ENCODE assay signal across 19 mouse cellular contexts in the genomic region with DNA sequence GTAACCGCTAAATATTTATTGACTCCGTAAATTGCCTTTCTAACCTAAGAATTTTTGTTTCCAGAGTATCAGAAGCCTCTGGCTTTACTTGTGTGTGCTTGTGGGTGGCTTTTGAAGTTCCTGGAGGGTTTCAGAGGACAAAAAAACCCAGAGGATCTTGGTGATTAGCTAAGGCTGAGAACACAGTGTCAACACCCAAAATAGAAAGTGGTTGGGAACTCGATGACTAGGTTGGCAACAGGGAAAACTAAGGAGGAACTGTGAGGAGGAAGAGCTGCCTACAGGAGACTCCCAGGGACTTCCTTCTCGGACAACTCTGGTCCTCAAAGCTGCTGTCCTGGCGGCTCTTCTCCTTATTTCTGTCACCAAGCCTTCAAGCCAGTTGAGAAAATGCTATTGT. TPM values are rescaled to one million over a fixed set of nuclear protein-coding genes. Genes with fewer than 3 reads are reported as not detected.
"Had no signal": no experiment of that assay in that cellular context is flagged by ENCODE, and none has a peak within 500 bp of the region (broad histone marks: within the 10 kb centered on the region; RNA-seq: fewer than 3 reads in every experiment).

No protein-coding gene starts in this region.

- H3K27ac ChIP-seq: kidney, embryonic 15.5 days; liver, embryonic 13.5 days; midbrain, embryonic 10.5 days; midbrain, embryonic 13.5 days; neural tube, embryonic 13.5 days; stomach, embryonic 15.5 days had no signal

- H3K9me3 ChIP-seq: kidney, embryonic 15.5 days; liver, embryonic 13.5 days; midbrain, embryonic 10.5 days; midbrain, embryonic 13.5 days; neural tube, embryonic 13.5 days; stomach, embryonic 15.5 days had no signal

- H3K36me3 ChIP-seq: kidney, embryonic 15.5 days; liver, embryonic 13.5 days; midbrain, embryonic 10.5 days; midbrain, embryonic 13.5 days; neural tube, embryonic 13.5 days; stomach, embryonic 15.5 days had no signal

- ATAC-seq: intestine, postnatal 0 days; midbrain, embryonic 13.5 days; midbrain, embryonic 16.5 days had no signal

- DNase-seq: kidney, adult 2 months; kidney, postnatal 10 days; kidney, postnatal 36 days; liver, embryonic 13.5 days; lung, adult 2 months; lung, postnatal 14 days; lung, postnatal 4 days; right cerebral cortex, postnatal 14 days; spleen, adult 18-20 months; thymus, postnatal 25 days had no signal

- H3K4me3 ChIP-seq: liver, embryonic 13.5 days; myocyte; neural tube, embryonic 13.5 days had no signal

RNA-seq across cellular contexts. Expression of a gene that starts 1.2 kb away (rescaled TPM):
- total RNA-seq: monocyte, adult 5-6 weeks had no signal
- polyA plus RNA-seq: myocyte had no signal
